Mouse (Mus musculus): ENCODE measurements around the gene Astn2.

Astn2 gene

DNA sequence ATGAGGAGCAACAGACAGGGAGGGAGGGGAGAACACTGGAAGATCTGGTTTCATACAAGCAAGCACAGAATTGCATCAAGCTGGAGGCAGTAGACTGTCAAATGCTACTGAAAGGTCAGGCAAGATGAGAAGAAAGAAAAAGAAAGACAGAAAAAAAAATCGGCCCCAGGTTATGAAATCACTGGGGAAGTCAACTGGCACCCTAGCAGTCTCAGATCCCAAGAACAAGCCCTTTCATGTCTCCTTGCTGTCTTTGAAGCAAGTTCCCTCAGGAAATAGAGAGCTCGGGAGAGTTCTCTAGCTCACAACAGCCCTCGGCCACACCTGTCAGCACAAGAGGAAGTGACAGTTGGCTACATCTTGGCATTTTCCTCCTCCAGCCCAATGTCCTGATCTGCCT, 766.2 kb downstream of the Astn2 start:
- 81% methylated on average over 3 of the region's 3 CpGs for WGBS

DNA sequence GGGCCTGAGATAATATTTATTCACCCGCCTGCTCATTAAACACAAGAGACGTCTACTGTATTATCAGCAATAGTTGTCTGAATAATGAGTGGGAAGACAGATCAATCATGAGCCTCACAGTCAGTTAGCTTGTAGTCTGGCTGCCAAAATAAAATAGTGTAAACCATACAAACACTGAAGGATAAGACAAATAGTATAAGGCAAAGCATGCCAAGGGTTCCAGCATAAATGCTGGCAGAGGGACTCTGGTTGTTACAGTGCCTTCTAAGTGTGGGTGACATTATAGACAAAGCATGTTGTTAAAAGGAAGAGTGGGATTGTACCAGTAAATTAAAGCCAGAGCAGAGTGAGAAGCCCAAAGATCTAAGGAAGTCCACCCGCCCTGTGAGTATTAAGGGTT, 784.3 kb downstream of the Astn2 start:
- 86% methylated on average over 3 of the region's 3 CpGs for WGBS

DNA sequence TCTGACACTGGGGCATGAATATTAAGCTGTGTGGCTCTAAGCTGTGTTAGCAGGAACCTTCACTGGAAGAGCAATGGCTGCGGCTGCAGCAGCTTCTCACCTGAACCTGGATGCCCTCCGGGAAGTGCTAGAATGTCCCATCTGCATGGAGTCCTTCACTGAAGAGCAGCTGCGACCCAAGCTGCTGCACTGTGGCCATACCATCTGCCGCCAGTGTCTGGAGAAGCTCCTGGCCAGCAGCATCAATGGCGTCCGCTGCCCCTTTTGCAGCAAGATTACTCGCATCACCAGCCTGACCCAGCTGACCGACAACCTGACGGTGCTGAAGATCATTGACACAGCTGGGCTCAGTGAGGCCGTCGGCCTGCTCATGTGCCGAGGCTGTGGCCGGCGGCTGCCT, 791.3 kb downstream of the Astn2 start:
- 90% methylated on average over 14 of the region's 14 CpGs for WGBS

DNA sequence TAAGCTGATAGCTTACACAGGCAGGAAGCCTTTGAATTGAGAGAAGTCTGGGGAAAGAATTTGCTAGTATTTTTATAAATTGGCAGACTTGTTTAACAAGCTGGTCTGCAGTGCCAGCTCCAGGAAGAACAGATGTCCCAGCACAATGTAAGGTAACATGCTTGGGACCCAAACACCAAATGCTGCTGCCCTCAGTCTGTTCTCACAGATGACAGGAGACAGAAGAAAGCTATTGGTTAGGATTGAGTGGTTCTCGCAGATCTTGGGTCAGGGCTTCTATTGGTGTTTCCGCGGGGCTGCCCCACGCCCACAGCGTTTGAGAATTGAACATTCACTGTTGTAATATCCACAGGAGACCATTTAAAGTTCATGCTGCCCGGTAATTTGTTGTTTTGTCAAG, 793.5 kb downstream of the Astn2 start:
- 35% methylated on average over 6 of the region's 6 CpGs for WGBS

DNA sequence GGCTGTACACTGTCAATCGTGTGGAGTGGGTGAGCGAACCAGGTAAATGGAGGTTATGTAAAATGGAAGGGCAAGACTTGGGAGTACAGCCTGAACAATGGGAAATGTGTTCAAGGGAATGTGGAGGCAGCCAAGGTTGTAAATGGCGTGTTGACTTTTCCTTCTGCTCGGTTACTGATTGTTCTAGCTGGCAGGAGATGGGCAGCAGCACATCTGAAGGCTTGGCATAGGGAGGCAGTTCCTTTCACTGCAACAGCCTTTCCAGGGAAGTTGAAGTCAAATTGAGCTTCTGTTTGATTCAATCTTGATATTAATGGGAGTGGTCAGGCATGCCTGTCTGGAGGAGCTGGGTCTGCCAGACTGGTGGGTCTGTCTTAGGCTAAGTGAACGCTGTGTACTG, 794.1 kb downstream of the Astn2 start:
- 51% methylated on average over 5 of the region's 5 CpGs for WGBS

DNA sequence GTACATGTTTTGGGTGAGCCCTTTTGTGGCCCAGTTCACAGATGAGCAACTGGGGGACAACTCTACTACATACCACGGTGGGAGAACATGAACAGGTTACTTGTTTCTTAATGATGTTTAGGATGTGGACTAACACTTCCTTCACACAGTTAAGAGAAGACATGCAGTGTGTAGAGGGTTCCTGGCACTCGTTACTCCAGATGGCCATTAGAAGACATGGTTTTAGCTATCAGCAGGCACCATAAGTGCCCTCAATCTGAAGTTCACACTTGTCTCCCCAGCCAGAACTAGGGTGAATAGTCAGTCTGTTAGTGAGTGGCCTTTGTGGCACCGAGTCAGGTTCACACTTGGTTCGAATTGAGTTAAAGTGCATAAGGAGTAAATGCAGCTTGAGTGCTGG, 796.3 kb downstream of the Astn2 start:
- WGBS, result 68% methylated on average over 4 of the region's 4 CpGs

DNA sequence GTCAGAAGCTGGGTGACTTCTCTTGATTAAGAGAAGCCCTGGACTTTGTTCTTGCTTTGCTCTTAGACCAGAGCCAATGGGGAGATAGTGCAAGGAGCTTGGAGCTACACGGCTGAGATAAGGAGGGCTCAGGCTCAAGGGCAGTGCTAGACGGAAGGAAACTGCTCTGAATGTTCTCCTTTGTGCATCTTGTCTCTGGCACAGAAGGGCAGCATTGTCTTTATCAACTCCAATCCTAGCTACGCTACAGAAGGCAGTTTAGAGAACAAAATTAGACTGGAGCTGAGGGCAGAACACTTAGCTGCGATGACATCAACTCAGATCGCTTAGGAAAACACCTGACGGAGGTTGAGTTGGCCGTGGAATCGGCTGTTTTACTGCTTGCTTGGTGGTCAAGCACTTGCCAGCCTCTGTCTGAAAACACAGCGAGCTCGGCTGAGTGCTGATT, 797.2 kb downstream of the Astn2 start:
- WGBS, result 42% methylated on average over 10 of the region's 10 CpGs

DNA sequence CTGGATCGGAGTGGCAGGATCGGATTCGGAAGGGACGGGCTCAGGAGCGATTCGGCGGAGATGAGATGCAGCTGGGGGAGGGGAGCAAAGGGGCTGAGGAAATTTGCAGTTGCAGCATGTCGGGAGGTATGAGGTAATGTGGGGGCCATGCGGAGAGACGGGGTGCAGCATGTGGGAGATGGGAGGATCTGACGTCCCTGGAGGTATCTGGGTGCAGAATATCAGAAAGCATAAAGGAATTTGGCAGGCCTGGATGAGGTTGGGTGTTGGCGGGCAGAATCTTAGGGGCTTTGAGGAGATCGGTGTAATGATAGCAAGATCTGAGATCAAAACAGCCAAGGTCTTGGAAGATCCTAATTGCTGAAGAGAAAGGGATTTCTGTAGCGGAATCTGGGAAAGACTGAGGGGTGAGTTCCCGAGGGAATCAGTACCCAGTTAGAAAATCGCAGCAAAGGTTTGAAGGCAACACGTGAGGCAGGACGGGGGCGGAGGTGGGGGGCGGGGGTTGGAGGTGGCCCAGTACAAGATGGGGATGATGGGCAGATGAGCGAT, 799.2 kb downstream of the Astn2 start:
- WGBS, result under 1% methylated on average over 21 of the region's 21 CpGs

DNA sequence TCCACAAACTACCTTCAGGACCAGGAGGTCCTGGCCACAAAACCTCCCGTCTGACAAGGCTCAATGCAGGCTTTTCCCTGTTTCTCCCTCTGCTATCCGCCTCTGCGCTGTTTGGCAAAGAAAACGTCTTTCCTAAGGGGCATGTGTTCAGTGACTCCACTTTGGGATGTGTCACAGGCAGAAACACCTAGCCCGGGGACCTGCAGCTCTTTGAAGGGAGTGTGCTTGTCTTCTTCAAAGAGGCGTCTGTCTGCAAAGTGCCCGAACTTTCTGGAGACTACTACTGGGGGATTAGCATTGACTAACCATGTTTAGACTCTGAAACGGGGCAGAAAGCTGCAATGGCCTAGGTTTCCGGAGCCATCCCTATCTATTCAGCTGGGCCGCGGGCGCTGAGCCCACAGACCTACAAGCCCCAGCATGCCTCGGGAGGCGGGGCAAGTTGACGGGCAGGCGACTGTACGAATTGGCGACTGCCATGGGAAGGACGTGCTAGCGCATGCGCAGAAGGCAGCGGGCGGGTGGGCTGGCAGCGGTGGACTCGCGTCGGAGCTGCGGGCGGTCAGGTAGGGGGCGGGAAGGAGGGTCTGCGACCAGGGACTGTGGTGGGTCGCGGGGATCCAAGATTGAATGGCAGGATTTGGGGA, 799.8 kb downstream of the Astn2 start, which contains the start of gene Trim32:
Gene Trim32, plus strand, starts transcription at position 483 of the 647 bp plus-strand sequence.
- 3% methylated on average over 33 of the region's 33 CpGs for WGBS

DNA sequence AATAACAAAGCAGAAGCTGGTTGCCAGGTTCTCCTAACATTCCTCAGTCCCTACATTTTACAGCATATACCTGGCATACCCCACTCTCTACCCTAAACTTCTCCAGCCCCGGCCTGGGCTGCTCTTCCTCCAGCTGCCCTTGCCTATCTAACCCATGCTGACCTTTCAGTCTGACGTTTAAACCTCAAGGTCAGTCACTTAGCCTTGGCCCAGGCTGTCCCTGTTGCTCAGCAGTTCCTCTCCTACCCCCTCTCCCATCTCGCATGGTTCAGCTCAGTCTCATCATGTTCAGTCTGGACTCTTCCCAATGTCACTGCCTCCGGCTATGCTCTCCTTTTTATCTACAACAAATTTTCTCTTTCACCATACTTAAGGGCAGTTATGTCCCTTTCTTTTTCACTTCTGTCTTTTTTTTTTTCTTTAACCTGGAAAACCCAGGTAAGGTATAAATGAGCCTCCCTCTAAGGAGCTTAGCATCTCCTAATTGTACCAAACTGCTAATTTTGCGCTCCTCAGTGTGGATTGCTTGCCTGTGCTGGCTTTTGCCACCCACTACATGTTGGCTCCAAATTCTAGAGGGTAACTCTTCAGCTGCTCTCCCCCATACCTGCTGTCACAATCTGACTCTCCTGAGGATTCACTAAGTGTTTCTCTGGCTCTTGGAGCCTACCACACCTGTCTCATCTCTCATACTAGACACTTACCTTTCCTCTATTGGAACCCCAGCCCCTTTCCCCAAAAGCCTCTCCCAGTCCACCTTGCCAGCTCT, 809.6 kb downstream of the Astn2 start:
- WGBS, result 55% methylated on average over 5 of the region's 5 CpGs

DNA sequence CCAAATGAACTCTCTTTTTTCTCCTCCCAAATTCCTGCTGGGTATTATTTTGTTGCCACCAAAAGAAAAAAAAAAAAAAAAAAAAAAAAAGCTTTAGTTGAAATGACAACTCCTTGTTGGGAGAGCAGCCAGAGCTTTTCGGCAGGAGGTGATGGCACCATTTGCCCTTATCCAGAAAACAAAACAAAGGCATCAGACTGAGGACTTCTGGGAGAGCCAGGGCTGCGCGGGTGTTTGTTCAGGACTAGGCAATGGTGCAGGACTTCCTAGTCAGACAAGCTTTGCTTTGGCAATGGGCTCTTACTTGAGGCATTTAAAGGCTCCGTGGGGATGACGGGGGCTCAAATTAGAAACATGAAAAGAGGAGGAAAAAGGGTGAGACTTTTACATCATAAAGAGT, 817.5 kb downstream of the Astn2 start:
- 60% methylated on average over 5 of the region's 5 CpGs for WGBS

DNA sequence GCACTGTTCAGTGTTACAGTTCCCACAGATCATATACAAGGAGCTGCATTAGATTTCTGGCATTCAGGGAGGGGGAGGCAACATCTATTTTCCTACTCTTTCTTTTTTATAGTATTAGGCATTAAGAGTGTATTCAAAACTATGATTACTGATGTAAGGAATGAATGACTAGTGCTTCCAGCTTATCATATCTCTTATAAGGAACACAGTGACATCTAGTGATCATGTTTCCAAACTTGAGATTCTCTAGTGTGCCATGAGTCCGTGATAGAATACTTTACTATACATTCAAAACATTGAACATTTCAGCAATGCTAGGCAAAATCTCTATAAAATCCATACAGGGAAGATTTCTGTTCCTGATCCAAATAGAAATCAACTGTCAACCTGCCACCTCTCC, 824.2 kb downstream of the Astn2 start:
- 32% methylated on average over 1 of the region's 1 CpGs for WGBS

DNA sequence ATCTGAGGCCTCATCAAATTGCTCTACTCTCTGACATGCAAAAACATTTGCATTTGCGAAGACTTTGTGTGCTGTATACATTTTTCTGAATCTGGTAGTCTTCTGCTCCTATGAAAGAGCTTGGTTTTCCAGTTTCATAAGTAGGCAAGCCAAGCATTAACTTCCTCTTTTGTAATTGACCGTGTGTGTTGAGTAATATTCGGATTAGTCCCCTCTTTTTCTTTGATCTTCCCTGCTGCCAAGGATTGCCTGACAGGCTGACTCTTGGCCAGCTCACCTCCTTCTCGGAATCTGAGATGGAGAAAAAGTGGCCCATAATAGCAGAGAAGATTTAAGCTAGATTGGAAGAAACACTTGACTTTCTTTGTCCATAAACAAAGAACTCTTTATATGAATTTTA, 838.9 kb downstream of the Astn2 start:
- whole genome bisulfite sequencing, result 62% methylated on average over 4 of the region's 4 CpGs

DNA sequence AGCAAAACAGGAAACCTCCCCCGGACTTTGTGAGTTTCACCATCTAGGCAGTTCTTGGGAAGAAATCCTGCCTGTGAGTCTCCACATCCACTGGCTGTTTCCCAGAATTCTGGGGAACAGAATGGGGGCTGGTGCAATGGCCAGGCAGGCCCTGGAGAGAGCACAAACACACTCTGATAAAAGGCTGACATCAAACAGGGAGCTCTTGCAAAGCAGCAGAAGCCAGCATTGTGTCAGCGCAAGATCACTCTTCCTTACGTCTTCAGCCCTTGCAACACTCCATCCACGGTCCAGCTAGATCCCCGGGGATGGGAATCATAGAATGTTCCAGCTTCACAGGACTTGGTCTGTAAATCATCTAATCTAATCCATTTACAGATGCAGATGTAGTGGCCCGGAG, 855.9 kb downstream of the Astn2 start:
- 70% methylated on average over 6 of the region's 6 CpGs for WGBS

DNA sequence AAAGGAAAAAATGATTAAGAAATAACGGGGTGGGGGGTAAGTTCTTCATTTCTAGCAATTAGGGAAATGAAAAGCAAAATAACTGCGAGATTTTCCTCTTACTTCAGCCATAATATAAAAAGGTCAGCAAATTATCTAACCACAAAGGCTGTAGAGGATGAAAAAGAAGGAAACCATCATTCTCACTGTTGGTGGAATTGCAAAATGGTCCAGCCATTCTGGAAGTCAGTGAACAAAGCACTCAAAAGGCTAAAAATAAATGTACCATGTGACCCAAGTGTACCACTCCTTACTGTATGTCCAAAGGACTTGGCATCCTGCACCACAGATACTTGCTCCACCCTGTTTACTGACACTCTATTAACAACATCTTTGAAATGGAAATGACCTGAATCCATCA, 858.8 kb downstream of the Astn2 start:
- 75% methylated on average over 2 of the region's 2 CpGs for WGBS

DNA sequence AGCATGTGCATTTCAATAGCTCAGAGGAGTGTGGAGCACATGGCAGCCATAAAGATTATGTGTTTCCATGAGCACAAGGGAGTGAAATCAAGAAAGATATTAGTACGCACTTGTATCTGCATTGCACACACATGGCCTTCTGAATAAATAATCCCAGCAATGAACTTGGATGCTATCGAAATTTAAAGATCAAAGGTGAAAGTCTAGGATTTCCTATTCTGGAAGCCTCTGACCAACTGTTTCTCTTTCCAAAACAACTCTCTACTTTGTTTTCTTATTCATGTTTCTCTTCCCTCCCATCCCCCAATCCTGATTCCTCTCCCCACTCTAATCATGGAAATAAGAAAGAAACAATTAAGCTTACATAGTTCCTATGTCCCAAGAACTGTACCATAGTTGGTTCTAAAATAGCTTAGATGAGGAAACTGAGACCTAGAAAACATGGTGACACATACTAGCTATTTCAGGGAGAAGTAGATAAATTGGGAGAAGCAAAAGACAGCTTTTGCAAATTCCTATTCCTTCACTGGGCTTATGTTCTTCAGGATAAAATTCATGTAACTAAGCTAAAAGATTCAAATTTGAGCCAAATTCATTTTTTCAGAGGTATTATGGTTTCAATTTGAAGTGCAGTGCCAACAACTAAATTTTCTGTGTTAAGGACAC, 872.2 kb downstream of the Astn2 start:
- 76% methylated on average over 2 of the region's 2 CpGs for WGBS

DNA sequence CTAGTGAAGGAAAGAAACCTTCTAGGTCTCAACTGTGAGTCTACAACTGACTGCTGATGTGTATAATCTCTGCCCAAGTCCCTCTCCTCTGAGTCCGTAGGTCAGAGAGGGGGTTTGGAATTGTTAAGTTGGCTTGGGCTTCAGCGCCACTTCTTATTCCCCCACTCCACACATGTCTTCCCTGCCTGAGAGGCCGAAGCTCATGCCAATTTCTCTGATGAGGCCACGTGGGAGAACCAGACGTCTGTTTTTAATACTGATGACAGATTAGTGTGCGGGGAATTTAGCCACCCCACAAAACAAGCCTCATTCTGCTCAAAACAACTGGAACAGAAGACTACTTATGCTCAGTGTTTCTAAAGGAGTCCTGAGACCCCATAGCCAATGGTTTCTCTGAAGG, 872.8 kb downstream of the Astn2 start:
- WGBS, result 58% methylated on average over 6 of the region's 6 CpGs

DNA sequence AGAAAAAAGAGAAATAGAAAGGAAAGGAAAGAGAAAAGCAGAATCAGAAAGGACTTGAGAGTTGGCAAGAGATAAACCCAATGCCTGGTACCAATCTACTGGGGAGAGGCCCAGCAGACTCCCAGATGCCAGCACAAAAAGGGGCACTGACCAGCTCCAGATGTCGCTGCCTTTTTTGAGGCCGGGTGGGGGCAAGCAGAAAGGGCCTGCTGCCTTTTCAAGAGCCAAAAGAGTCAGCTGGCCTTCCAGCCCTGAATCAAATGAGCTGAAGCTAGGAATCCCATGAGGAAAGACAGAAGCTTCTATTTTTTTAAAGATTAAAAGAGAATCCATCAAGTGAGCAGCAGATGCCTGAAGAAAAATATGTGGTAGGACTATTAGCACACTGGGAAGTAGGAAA, 873.5 kb downstream of the Astn2 start:
- 47% methylated on average over 2 of the region's 2 CpGs for WGBS

DNA sequence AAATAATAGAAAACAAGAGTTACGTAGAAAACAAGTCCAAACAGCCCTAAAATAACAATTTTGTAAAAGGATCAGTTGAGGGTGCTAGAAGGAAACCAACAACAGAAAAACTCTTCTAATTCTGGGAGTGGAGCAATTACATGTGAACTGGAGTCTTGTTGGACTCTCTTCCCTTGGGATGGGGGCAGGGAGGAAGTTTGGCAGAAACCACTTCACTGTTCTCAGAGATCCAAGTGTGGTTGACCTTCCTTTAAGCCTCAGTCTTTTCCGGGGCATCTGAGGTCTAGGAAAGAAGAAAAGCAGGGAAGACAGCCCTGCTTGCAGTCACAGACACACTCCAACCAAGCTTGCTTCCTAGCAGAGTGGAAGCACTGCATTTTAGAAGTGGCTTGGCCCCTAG, 896.3 kb downstream of the Astn2 start:
- WGBS, result 54% methylated on average over 2 of the region's 2 CpGs

DNA sequence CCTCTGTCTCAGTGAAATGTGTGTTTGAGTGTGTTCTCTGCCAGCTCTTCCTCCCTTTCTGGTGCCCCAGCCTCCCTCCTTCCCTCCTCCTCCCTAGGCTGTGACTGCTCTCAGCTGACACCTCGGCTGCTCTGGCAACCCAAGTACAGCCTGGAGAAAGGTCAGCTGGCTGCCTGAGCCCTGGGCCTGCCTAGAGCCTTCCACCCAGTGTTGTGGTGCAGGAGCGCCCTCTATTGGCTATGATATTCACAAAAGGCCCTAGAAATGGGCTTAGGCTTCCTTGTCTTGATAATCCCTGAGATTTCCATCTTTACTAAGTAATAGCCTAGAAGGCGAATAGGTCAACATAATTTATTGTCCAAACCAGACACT, 908.0 kb downstream of the Astn2 start:
- WGBS, result 11% methylated on average over 3 of the region's 3 CpGs

DNA sequence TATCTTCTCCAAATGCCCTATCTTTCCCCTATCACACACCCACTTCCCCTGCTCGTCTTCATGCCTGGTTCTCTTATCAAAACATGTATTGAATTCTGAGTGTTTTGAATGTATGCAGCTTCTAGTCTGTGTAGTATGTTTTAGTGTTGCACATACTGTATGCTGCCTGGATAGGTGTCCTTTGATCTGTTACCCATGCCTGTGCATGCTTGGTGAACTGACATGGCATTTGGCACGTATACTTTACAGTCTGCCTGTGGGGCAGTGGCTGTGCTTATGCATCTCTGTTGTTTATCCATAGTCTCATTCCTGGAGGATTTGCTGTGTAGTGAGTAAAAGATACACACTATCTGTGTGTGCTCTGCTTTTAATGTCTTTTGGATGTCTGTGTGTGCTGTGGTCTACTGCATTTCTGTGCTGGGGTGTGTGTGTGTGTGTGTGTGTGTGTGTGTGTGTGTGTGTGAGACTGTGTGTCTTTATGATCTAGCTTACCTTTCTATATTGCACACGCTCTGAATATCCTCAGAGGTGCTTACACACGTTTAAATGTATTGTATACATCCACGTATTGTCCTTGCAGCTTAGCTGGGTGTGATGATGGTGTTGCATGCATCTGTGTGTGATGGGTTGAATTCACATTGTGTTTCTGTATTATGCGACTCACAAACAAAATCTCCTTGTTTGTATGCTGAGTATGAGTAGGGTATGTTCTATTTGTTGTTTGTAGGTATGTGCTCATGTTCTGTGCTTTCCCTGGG, 908.5 kb downstream of the Astn2 start:
- WGBS, result 81% methylated on average over 6 of the region's 6 CpGs

DNA sequence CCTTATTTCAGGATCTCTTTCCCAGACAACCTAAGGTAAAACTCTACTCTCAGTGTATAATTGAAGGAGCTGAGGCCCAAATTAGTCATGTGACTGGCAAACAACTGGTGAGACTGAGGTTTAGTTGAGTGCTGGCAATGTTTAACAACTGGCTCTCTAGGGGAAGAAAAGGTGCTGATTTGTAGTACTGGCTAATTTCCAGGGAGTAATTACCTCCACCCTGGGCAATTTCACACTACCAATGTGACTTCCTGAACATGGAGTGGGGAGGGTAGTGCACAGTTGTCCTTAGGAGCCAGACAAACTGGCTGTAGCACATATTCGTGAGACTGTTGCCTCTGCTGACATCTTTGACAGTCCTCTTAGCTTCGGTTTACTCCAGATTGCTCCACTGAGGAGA, 912.9 kb downstream of the Astn2 start:
- WGBS, result 80% methylated on average over 2 of the region's 2 CpGs
